Mouse (Mus musculus) heart, embryonic 10.5 days (tissue): ENCODE measurements at regions not wholly inside any gene's neighbourhood (a gene's known extent, or its start where the extent isn't known, plus 50 kb on each side); places are given as distances from the start of the nearest gene placed in this dataset.

Source experiments
- DNase-seq: peaks from one replicate; pipeline ENCODE4 v3.0.0-alpha.2; 2017; ENCODE audit warnings: low spot score
- H3K27ac ChIP-seq: fragments of 300-500 bp; sonication (generic); 2 replicates; pipeline ENCODE4 v1.5.1; 2016; ENCODE audit warnings: mild to moderate bottlenecking
- H3K27me3 ChIP-seq: fragments of 300-500 bp; sonication (generic); 2 replicates; pipeline ENCODE4 v1.6.1; 2016; ENCODE audit warnings: mild to moderate bottlenecking; ENCODE audit not compliant: poor library complexity, insufficient read depth, severe bottlenecking
- H3K36me3 ChIP-seq: fragments of 300-500 bp; sonication (generic); 2 replicates; pipeline ENCODE4 v1.6.1; 2016; ENCODE audit warnings: mild to moderate bottlenecking, moderate library complexity
- H3K4me1 ChIP-seq: fragments of 300-500 bp; sonication (generic); 2 replicates; pipeline ENCODE4 v1.6.1; 2016; ENCODE audit warnings: mild to moderate bottlenecking
- H3K4me3 ChIP-seq: fragments of 300-500 bp; sonication (generic); 2 replicates; pipeline ENCODE4 v1.5.1; 2016; ENCODE audit warnings: mild to moderate bottlenecking, moderate library complexity
- H3K9me3 ChIP-seq: fragments of 300-500 bp; sonication (generic); 2 replicates; pipeline ENCODE4 v1.6.1; 2016; ENCODE audit warnings: mild to moderate bottlenecking, moderate library complexity
- WGBS: fragments of 180-500 bp; shearing (Covaris S2); methylation state at CpG from one replicate; pipeline ENCODE4 v1.1.7; 2016; 5-methylcytosine and 5-hydroxymethylcytosine counted together

DNA sequence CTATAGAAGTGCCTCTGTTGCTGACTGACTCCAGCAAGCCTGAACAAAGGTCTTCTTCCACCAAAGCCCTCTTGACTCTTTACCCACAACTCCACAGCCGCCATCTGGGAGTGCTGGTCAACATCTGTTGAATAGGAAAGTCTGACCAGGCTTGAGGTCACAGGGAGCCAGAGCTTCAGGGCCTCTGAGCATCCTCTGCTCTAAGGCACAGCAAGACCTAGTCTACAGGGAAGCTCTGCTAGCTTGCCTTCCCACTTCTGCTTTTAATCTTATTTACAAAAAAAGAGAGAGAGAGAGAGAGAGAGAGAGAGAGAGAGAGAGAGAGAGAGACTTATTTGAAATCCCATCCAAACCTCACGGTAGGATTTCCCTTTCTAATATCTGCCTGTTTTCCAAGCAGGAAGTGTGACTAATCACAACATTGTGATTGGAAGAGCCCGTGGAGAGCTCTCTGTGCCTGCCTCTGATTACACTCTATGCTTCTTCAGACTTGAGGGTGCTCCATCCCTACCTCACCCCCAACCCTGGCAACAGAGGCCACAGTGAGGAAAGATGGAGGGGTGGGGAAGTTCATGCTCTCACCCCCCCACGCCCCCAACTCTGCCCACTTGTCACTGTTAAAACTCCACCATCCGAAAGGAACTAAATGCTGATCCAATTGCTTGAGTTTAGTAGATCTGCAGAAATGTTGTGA is 194.1 kb downstream of the Sp3 start:
- H3K4me3 ChIP-seq: no peak overlapping the region
- H3K27ac ChIP-seq: no peak overlapping the region
- H3K9me3 ChIP-seq: no peaks in the 10 kb centered on the region
- H3K36me3 ChIP-seq: no peaks in the 10 kb centered on the region
- WGBS: 52% methylated on average over 5 of the region's 5 CpGs
- no peaks in the 10 kb centered on the region for H3K27me3 ChIP-seq
- peaks cover 18% of the 10 kb centered on the region for H3K4me1 ChIP-seq
- peak; percentile 59 for DNase-seq

DNA sequence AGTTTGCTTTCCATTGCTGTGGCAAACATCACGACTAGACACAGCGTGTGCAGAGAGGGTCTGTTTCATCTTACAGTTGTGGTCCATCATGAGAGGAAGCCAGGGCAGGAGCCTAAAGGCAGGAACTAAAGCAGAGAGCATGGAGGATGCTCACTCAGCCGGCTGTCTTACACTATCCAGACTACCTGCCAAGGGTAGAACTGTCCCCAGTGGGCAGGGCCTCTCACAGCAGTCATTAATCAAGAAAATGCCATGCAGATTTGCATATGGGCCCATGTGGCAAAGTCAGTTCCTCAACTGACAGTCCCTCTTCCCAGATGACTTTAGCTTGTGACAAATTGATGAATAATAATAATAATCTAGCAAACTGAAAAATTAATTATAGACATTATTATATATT is 192.6 kb downstream of the Sp3 start:
- peak; percentile 61 for DNase-seq
- 78% methylated on average over 3 of the region's 3 CpGs for WGBS
- no peak overlapping the region for H3K27ac ChIP-seq
- no peaks in the 10 kb centered on the region for H3K9me3 ChIP-seq
- peaks cover 15% of the 10 kb centered on the region for H3K4me1 ChIP-seq
- H3K27me3 ChIP-seq: no peaks in the 10 kb centered on the region
- no peak overlapping the region for H3K4me3 ChIP-seq
- no peaks in the 10 kb centered on the region for H3K36me3 ChIP-seq

DNA sequence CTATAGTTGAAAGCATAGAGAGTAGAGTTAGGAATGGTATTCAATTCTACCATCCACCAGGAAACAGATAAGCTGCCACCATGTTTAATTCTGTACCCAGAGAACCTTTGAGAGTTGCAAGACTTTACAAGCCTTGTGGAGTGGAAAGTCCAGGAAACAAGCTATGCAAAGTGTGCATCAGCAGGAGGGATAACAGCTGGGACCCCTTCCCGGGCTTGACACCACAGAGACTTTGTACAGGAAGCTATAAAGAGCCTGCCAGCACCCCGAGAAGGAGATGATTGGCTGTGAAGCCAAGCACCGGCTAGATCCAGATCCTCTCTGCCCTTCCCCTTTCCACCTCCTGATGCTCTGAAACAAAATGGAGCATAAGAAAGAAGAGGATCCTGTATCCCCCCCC is 188.8 kb downstream of the Sp3 start:
- H3K27me3 ChIP-seq: no peaks in the 10 kb centered on the region
- no peaks in the 10 kb centered on the region for H3K9me3 ChIP-seq
- no peaks in the 10 kb centered on the region for H3K36me3 ChIP-seq
- H3K4me1 ChIP-seq: peaks cover 1% of the 10 kb centered on the region; the same call in 1 of the 2 replicates
- 68% methylated on average over 3 of the region's 3 CpGs for WGBS
- no peak for DNase-seq
- no peak overlapping the region for H3K27ac ChIP-seq
- H3K4me3 ChIP-seq: no peak overlapping the region

DNA sequence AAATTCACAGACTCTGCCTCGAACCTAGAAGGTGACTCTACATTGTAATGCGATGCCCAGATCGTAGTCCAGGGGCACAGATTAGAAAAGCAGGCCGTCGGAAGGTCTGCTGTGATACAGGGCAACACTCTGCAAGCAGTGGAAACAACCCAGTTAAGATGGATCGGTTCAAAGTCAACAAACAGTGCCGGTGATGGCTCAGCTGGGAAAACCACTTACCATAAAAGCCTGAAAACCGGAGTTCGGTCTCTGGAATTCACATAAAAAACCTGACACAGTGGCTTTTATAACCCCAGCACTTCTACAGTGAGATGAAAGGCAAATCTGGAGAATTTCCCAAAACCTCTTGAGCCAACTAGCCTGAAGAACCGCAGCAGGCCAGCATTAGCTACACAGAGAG is 186.8 kb downstream of the Sp3 start:
- H3K36me3 ChIP-seq: no peaks in the 10 kb centered on the region
- H3K27ac ChIP-seq: no peak overlapping the region
- 72% methylated on average over 10 of the region's 10 CpGs for WGBS
- no peaks in the 10 kb centered on the region for H3K4me1 ChIP-seq
- no peaks in the 10 kb centered on the region for H3K27me3 ChIP-seq
- no peak for DNase-seq
- H3K4me3 ChIP-seq: no peak overlapping the region
- H3K9me3 ChIP-seq: no peaks in the 10 kb centered on the region

DNA sequence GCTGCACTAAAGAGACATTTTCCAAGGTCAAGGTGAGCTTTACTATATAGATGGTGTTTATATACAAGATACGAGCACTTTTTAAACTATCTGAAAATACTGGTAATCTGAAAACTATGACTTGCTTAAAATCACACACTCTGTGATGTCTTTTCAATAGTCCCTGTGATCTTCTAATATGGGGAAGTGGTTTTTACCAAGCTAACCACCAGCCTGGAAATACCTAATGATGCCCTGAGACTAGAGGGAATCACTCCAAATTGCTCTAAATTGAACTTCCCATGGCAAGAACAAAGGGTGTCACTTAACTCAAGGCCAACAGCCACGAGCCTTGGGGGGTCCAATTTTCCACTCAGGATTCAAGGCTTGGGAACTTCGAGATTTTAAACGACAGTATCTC is 185.7 kb downstream of the Sp3 start:
- no peak for DNase-seq
- Histone ChIP-seq H3K9me3 (no peaks in the 10 kb centered on the region), H3K4me1 (no peaks in the 10 kb centered on the region), H3K27ac (no peak overlapping the region), H3K4me3 (no peak overlapping the region), H3K36me3 (no peaks in the 10 kb centered on the region), H3K27me3 (no peaks in the 10 kb centered on the region)
- WGBS: 70% methylated on average over 4 of the region's 4 CpGs

DNA sequence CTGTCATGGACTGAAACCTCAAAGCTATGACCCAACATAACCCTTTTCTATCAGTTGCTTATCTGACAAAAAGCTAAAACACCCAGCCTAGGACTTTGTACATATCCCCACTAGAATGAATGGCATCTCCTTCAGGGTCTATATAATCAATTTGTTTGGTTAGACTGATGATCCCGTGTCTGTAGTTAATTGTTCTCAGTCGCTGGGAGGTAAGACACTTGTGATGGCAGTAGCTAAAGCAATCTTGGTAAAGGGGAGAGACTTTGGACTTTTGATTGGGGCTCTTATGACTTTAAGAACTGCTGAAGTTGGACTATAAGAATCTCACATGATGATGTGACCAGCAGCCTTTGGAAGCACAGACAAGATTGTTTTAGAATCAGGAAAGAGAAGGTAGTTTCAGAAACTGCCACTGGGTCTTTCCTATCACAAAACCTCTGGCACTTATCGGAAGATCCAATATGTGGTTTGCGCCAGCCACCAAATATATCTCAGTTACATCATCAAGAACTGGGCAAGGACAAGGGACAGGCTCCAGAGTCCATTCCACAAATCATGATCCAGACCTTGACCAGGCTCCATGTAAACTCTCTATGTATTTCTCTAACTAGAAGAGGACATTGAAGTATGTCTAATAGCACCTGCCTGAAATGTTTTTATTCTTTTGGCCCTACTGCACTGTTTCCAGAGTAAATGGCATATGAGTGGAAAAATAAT is 183.1 kb downstream of the Sp3 start:
- no peaks in the 10 kb centered on the region for H3K27me3 ChIP-seq
- H3K36me3 ChIP-seq: no peaks in the 10 kb centered on the region
- H3K4me3 ChIP-seq: no peak overlapping the region
- WGBS: 79% methylated on average over 4 of the region's 4 CpGs
- no peak for DNase-seq
- H3K27ac ChIP-seq: no peak overlapping the region
- H3K4me1 ChIP-seq: no peaks in the 10 kb centered on the region
- no peaks in the 10 kb centered on the region for H3K9me3 ChIP-seq

DNA sequence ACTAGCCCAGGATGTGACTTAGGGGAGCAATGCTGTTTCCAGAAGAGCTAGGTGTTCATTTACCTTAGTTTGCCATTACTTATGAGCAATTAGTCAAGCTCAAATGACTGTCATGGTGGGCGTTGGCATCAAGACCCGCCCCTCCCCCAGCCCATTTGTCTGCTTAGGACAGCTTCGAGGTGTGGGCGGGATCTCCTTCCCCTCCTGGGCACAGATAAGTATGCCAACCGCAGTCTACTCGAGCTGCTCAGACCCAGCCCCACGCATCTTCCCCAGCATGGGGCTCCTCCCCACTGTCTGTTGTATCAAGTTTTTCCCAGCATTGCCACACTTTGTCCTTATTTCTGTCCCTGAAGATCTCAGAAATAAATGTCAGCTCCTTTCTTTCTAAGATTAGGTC is 179.6 kb downstream of the Sp3 start:
- Histone ChIP-seq H3K4me3 (no peak overlapping the region), H3K27me3 (no peaks in the 10 kb centered on the region), H3K36me3 (no peaks in the 10 kb centered on the region), H3K27ac (no peak overlapping the region), H3K9me3 (no peaks in the 10 kb centered on the region), H3K4me1 (no peaks in the 10 kb centered on the region)
- 43% methylated on average over 7 of the region's 7 CpGs for WGBS
- DNase-seq: no peak

DNA sequence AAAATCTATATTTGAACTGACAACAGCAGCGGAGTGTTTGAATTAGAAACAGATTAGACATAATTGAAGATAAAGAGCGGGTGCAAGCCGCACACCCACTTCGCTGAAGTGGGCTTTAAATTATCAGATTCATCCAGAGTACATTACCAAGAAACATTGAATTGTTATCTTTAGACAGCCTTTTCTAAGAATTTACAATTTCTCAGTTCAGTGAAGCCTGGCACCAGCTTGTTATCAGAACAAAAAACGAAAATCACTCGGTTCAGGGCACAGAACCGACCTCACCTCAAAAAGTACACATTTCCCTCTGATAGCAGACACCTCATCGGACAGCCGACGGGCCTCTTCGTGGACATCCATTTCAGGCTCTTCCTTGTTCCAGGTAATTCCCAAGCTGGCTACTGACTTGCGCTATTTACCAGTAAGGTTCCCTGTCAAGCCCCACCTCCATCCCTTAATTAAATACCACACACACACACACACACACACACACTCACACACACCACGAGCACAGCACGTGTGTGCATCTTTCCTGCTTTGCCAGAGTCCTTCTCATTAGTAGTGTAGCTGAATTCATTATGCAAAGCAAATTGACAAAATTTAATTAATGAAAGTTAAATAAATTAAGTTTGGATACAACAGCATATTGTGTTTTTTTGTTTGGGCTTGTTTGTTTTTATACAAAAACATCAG is 166.8 kb downstream of the Sp3 start:
- Histone ChIP-seq H3K27me3 (peaks cover 10% of the 10 kb centered on the region), H3K4me1 (peaks cover 7% of the 10 kb centered on the region), H3K4me3 (no peak overlapping the region), H3K27ac (no peak overlapping the region), H3K9me3 (peaks cover 4% of the 10 kb centered on the region; the same call in 1 of the 2 replicates), H3K36me3 (no peaks in the 10 kb centered on the region)
- DNase-seq: no peak
- WGBS: 69% methylated on average over 14 of the region's 14 CpGs

DNA sequence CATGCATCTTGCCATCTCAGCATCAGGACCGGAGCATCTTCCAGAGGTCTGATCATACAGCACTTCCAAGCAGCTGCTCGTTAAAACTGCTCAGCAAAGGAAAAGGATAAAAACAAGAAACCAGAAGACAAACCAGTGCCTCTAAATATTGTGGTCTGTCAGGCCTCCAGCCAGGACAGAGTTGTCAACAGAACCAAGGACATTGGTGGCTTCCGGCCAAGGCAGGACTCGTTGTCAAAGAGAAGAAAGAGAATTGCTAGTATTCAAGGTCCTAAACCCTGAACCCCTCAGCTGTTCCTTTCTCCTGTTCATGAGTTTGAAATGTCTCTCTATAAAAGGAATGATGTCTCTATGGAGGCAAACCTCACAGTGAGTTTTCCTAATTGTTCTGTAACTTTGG is 155.0 kb downstream of the Sp3 start:
- no peak overlapping the region for H3K27ac ChIP-seq
- WGBS: 79% methylated on average over 4 of the region's 4 CpGs
- no peak overlapping the region for H3K4me3 ChIP-seq
- no peaks in the 10 kb centered on the region for H3K27me3 ChIP-seq
- no peak for DNase-seq
- no peaks in the 10 kb centered on the region for H3K4me1 ChIP-seq
- H3K9me3 ChIP-seq: no peaks in the 10 kb centered on the region
- no peaks in the 10 kb centered on the region for H3K36me3 ChIP-seq

DNA sequence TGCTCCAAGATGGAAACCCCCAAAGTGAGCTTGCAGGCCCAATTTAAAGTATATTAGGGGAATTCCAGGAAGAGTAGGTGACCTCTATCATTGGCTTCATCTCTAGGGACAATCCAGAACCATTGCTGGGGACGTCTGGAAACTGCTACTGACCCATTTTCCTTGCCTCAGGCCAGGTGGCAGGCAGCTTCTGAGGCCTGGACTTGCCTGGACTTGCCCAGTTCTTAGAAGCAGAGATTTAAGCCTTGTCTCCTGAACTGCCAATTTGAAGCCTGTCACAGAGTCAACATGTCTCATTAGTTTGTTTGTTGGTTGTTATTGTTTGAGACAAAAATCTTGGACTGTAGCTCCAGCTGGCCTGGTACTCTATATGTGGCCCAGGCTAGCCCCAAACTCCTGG is 151.1 kb downstream of the Sp3 start:
- H3K4me1 ChIP-seq: no peaks in the 10 kb centered on the region
- no peaks in the 10 kb centered on the region for H3K27me3 ChIP-seq
- 21% methylated on average over 1 of the region's 1 CpGs for WGBS
- no peak overlapping the region for H3K27ac ChIP-seq
- no peak for DNase-seq
- no peaks in the 10 kb centered on the region for H3K36me3 ChIP-seq
- H3K9me3 ChIP-seq: no peaks in the 10 kb centered on the region
- no peak overlapping the region for H3K4me3 ChIP-seq

DNA sequence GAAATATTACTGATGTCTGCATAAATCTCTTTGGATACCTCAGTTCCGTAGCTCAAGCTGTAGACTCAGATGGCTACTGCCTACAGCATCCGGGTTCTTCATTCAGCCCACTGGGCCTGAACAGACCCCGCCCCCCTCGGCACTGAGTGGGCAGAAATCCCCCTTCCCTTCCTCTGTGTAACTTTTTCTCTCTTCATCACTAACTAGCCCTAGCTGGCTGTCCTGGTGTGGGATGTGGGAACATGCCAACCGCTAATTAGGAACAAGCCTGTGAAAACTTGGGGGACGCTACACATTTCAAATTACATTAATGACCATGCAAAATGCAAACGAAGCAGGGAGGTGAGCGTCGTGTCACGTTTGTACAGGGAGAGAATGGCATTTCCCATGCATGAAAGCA is 147.5 kb downstream of the Sp3 start:
- Histone ChIP-seq H3K27ac (no peak overlapping the region), H3K4me3 (no peak overlapping the region), H3K36me3 (no peaks in the 10 kb centered on the region), H3K4me1 (no peaks in the 10 kb centered on the region; the same call in 1 of the 2 replicates), H3K9me3 (no peaks in the 10 kb centered on the region), H3K27me3 (no peaks in the 10 kb centered on the region)
- no peak for DNase-seq
- WGBS: 87% methylated on average over 10 of the region's 10 CpGs

DNA sequence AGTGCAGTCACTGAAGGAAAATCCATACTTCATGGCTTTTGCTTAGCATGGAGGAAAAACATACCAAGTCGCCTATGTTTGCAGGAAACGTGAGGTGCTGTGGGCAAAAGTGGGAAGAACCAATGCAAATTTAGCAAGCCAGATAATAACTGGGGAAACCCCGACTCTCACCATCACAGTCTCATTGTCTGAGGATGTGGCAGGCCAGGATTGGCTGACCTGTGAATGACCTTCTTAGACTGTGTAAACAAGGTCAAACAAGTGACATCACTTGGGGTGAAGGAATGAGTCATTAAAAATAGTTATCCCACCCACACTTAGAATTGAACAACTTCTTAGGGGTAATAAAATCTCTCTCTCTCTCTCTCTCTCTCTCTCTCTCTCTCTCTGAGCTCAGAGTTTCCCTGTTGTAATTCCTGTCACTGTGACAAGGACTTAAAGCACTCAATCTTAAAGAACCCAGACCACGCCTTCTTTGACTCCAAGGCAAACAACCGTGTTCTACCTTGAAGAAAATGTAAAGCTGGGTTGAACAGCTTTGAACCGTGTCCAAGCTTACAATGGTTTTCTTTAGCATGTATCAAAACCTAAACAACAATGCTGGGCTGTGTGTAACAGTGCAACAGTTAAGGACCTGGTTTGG is 142.0 kb downstream of the Sp3 start:
- H3K4me1 ChIP-seq: peaks cover 3% of the 10 kb centered on the region; the same call in 1 of the 2 replicates
- peak overlapping the region; percentile 24; the same call in 1 of the 2 replicates for H3K27ac ChIP-seq
- H3K27me3 ChIP-seq: no peaks in the 10 kb centered on the region
- 50% methylated on average over 6 of the region's 6 CpGs for WGBS
- no peaks in the 10 kb centered on the region for H3K9me3 ChIP-seq
- no peak for DNase-seq
- H3K36me3 ChIP-seq: no peaks in the 10 kb centered on the region
- no peak overlapping the region for H3K4me3 ChIP-seq

DNA sequence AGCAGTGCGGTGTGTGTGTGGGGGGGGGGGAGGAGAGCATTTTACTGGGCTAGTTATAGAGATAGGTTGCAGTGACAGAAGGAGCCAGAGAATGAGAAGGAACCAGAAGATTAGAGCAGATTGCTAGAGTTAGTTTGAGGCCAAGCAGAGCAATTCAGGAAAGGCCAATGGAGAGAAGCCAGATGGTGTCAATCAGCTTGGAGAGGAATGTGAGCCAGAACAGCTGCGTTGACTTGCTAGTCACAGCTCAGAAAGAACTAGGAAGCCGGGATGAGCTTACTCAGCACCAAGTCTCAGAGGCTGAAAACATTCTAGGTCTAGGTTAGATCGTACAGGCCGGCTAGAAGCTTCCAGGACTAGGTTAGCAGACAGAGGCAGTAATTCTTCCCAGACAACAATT is 140.6 kb downstream of the Sp3 start:
- Histone ChIP-seq H3K36me3 (no peaks in the 10 kb centered on the region), H3K4me1 (peaks cover 3% of the 10 kb centered on the region; the same call in 1 of the 2 replicates), H3K27ac (no peak overlapping the region), H3K9me3 (no peaks in the 10 kb centered on the region), H3K27me3 (no peaks in the 10 kb centered on the region; the same call in 1 of the 2 replicates), H3K4me3 (no peak overlapping the region)
- 76% methylated on average over 5 of the region's 5 CpGs for WGBS
- DNase-seq: no peak
